Mouse (Mus musculus) MEL (cell line): Measurements from ENCODE around the gene Cd300ld4. TPM values are rescaled to one million over a fixed set of nuclear protein-coding genes. Genes with fewer than 3 reads are reported as not detected.

Experiments
- DNase-seq: peaks from one replicate; pipeline ENCODE4 v3.0.0; 2011; ENCODE audit warnings: low read depth, low spot score
- H3K27ac ChIP-seq: 2 replicates; pipeline ENCODE4 v1.5.1; 2012; ENCODE audit warnings: low read depth, mild to moderate bottlenecking, control low read depth, low read length, moderate library complexity; ENCODE audit not compliant: control insufficient read depth
- H3K27me3 ChIP-seq, 2 experiments: fragments of 150-350 bp in 1 of 2; sonication (generic) in 1 of 2; 2 replicates each; pipeline ENCODE4 v1.6.1; 2012; ENCODE audit warnings: low read length in 2 of 2, mild to moderate bottlenecking in 2 of 2, improper control_type of control experiment in 1 of 2, moderate library complexity in 1 of 2; ENCODE audit not compliant: insufficient read depth in 2 of 2, control insufficient read depth in 1 of 2
- H3K36me3 ChIP-seq, 2 experiments: 2 replicates each; pipeline ENCODE4 v1.6.1; 2012 to 2014; ENCODE audit warnings: low read length in 2 of 2, improper control_type of control experiment in 1 of 2, inconsistent platforms in 1 of 2, mild to moderate bottlenecking in 1 of 2; ENCODE audit not compliant: insufficient read depth in 2 of 2, control insufficient read depth in 1 of 2
- H3K4me1 ChIP-seq, 2 experiments: fragments of 150-350 bp in 1 of 2; sonication (generic) in 1 of 2; 2 replicates each; pipeline ENCODE4 v1.6.1; 2012; ENCODE audit warnings: low read length in 2 of 2, improper control_type of control experiment in 1 of 2, mild to moderate bottlenecking in 1 of 2; ENCODE audit not compliant: insufficient read depth in 2 of 2, control insufficient read depth in 1 of 2
- H3K4me3 ChIP-seq, 2 experiments: fragments of 150-350 bp in 1 of 2; sonication (generic) in 1 of 2; 2 replicates each; pipeline ENCODE4 v1.5.1; 2012; ENCODE audit warnings: low read depth in 2 of 2, low read length in 2 of 2, mild to moderate bottlenecking in 2 of 2, moderate library complexity in 2 of 2, control low read depth in 1 of 2, improper control_type of control experiment in 1 of 2; ENCODE audit not compliant: control insufficient read depth in 1 of 2, insufficient read depth in 1 of 2
- H3K79me2 ChIP-seq: 2 replicates; pipeline ENCODE4 v1.6.1; 2012; ENCODE audit warnings: mild to moderate bottlenecking, low read length, moderate library complexity; ENCODE audit not compliant: control insufficient read depth, poor library complexity, insufficient read depth
- H3K9ac ChIP-seq: 2 replicates; pipeline ENCODE4 v1.6.1; 2012; ENCODE audit warnings: low read depth, mild to moderate bottlenecking, control low read depth, low read length, moderate library complexity; ENCODE audit not compliant: control insufficient read depth, poor library complexity, severe bottlenecking
- H3K9me3 ChIP-seq: fragments of 150-350 bp; sonication (generic); replicated peaks from 2 replicates; pipeline ENCODE4 v1.6.1; 2012; ENCODE audit warnings: mild to moderate bottlenecking, low read length, improper control_type of control experiment, moderate library complexity; ENCODE audit not compliant: insufficient read depth
- CHD1 ChIP-seq: IDR thresholded peaks from 2 replicates; pipeline ENCODE4 v1.6.1; 2012; ENCODE audit warnings: low read depth, mild to moderate bottlenecking, inconsistent platforms, low read length, improper control_type of control experiment
- CHD2 ChIP-seq: IDR thresholded peaks from 2 replicates; pipeline ENCODE4 v1.6.1; 2011; ENCODE audit warnings: low read length, improper control_type of control experiment
- CTCF ChIP-seq, 3 experiments: IDR thresholded peaks in 2 of 3; conservative IDR thresholded peaks in 1 of 3; 2 replicates each; pipeline ENCODE4 v1.5.1; 2011 to 2012; ENCODE audit warnings: low read length in 3 of 3, low read depth in 2 of 3, mild to moderate bottlenecking in 2 of 3, improper control_type of control experiment in 1 of 3, inconsistent platforms in 1 of 3, mixed read lengths in 1 of 3, moderate library complexity in 1 of 3; ENCODE audit not compliant: control insufficient read depth in 1 of 3, insufficient read depth in 1 of 3, poor library complexity in 1 of 3, severe bottlenecking in 1 of 3
- E2F4 ChIP-seq: IDR thresholded peaks from 2 replicates; pipeline ENCODE4 v1.6.1; 2011; ENCODE audit warnings: low read depth, low read length, improper control_type of control experiment, borderline replicate concordance
- ELF1 ChIP-seq: IDR thresholded peaks from 2 replicates; pipeline ENCODE4 v1.6.1; 2014; ENCODE audit warnings: low read depth, mild to moderate bottlenecking, inconsistent platforms, low read length, improper control_type of control experiment, moderate library complexity
- EP300 ChIP-seq, 2 experiments: IDR thresholded peaks; 2 replicates each; pipeline ENCODE4 v1.6.1; 2011; ENCODE audit warnings: improper control_type of control experiment in 2 of 2, low read length in 2 of 2, low read depth in 1 of 2, mild to moderate bottlenecking in 1 of 2
- GABPA ChIP-seq: IDR thresholded peaks from 2 replicates; pipeline ENCODE4 v1.6.1; 2012; ENCODE audit warnings: low read depth, mild to moderate bottlenecking, inconsistent platforms, low read length, improper control_type of control experiment, moderate library complexity
- JUND ChIP-seq: IDR thresholded peaks from 2 replicates; pipeline ENCODE4 v1.6.1; 2011; ENCODE audit warnings: low read depth, mild to moderate bottlenecking, improper control_type of control experiment, low read length
- MAFK ChIP-seq: IDR thresholded peaks from 2 replicates; pipeline ENCODE4 v1.6.1; 2011; ENCODE audit warnings: low read depth, mild to moderate bottlenecking, low read length, improper control_type of control experiment, borderline replicate concordance
- MAZ ChIP-seq: IDR thresholded peaks from 2 replicates; pipeline ENCODE4 v1.6.1; 2012; ENCODE audit warnings: low read depth, mild to moderate bottlenecking, inconsistent platforms, low read length, improper control_type of control experiment
- MEF2A ChIP-seq: IDR thresholded peaks from 2 replicates; pipeline ENCODE4 v1.6.1; 2014; ENCODE audit warnings: low read depth, mild to moderate bottlenecking, inconsistent platforms, low read length, improper control_type of control experiment; ENCODE audit not compliant: poor library complexity, insufficient replicate concordance, severe bottlenecking; ENCODE audit errors: extremely low read depth
- MXI1 ChIP-seq: IDR thresholded peaks from 2 replicates; pipeline ENCODE4 v1.6.1; 2011; ENCODE audit warnings: mild to moderate bottlenecking, low read depth, low read length, improper control_type of control experiment
- MYB ChIP-seq: IDR thresholded peaks from 2 replicates; pipeline ENCODE4 v1.6.1; 2011; ENCODE audit warnings: mild to moderate bottlenecking, low read depth, low read length, improper control_type of control experiment
- MYC ChIP-seq: IDR thresholded peaks from 2 replicates; pipeline ENCODE4 v1.6.1; 2011; ENCODE audit warnings: low read depth, mild to moderate bottlenecking, low read length, improper control_type of control experiment, moderate library complexity
- NRF1 ChIP-seq: IDR thresholded peaks from 2 replicates; pipeline ENCODE4 v1.6.1; 2014; ENCODE audit warnings: low read depth, mild to moderate bottlenecking, inconsistent platforms, low read length, improper control_type of control experiment, moderate library complexity; ENCODE audit not compliant: poor library complexity, insufficient read depth, severe bottlenecking
- RAD21 ChIP-seq: IDR thresholded peaks from 2 replicates; pipeline ENCODE4 v1.6.1; 2011; ENCODE audit warnings: mild to moderate bottlenecking, low read depth, low read length, improper control_type of control experiment
- RCOR1 ChIP-seq: IDR thresholded peaks from 2 replicates; pipeline ENCODE4 v1.6.1; 2012; ENCODE audit warnings: low read depth, mild to moderate bottlenecking, inconsistent platforms, low read length, improper control_type of control experiment
- SIN3A ChIP-seq: IDR thresholded peaks from 2 replicates; pipeline ENCODE4 v1.6.1; 2012; ENCODE audit warnings: low read length, improper control_type of control experiment, inconsistent platforms
- SMC3 ChIP-seq: IDR thresholded peaks from 2 replicates; pipeline ENCODE4 v1.6.1; 2011; ENCODE audit warnings: low read depth, low read length, improper control_type of control experiment
- TAL1 ChIP-seq: IDR thresholded peaks from 2 replicates; pipeline ENCODE4 v1.6.1; 2012; ENCODE audit warnings: mild to moderate bottlenecking, inconsistent platforms, low read length, moderate library complexity, mixed read lengths
- TCF12 ChIP-seq: IDR thresholded peaks from 2 replicates; pipeline ENCODE4 v1.6.1; 2014; ENCODE audit warnings: low read depth, mild to moderate bottlenecking, inconsistent platforms, low read length, improper control_type of control experiment, moderate library complexity
- USF2 ChIP-seq, 2 experiments: IDR thresholded peaks; 2 replicates each; pipeline ENCODE4 v1.6.1; 2011 to 2012; ENCODE audit warnings: improper control_type of control experiment in 2 of 2, low read length in 2 of 2, borderline replicate concordance in 1 of 2, inconsistent platforms in 1 of 2, low read depth in 1 of 2, mild to moderate bottlenecking in 1 of 2; ENCODE audit not compliant: insufficient read depth in 1 of 2
- ZC3H11A ChIP-seq: IDR thresholded peaks from 2 replicates; pipeline ENCODE4 v1.6.1; 2012; ENCODE audit warnings: low read depth, mild to moderate bottlenecking, inconsistent platforms, low read length, improper control_type of control experiment
- ZKSCAN1 ChIP-seq: IDR thresholded peaks from 2 replicates; pipeline ENCODE4 v1.6.1; 2012; ENCODE audit warnings: low read depth, mild to moderate bottlenecking, inconsistent platforms, low read length, improper control_type of control experiment, moderate library complexity
- ZMIZ1 ChIP-seq: IDR thresholded peaks from 2 replicates; pipeline ENCODE4 v1.6.1; 2012; ENCODE audit warnings: low read depth, mild to moderate bottlenecking, inconsistent platforms, low read length, improper control_type of control experiment, moderate library complexity
- ZNF384 ChIP-seq: IDR thresholded peaks from 2 replicates; pipeline ENCODE4 v1.6.1; 2012; ENCODE audit warnings: low read depth, mild to moderate bottlenecking, inconsistent platforms, low read length, improper control_type of control experiment
- polyA plus RNA-seq, 2 experiments: library from polyadenylated mRNA; stranded (reverse) in 1 of 2; unstranded in 1 of 2; fragments of >175 nt in 1 of 2; fragments of >200 nt in 1 of 2; gene quantifications; 2 replicates each; pipeline versions ENCODE4 v1.2.1 to v1.2.4; 2012; ENCODE audit warnings: low replicate concordance in 2 of 2, low read depth in 1 of 2; ENCODE audit not compliant: insufficient read length in 2 of 2, insufficient read depth in 1 of 2, missing spikeins in 1 of 2
- total RNA-seq: library from RNA; depleted of rRNA; stranded (reverse); fragments of 300-350 nt; gene quantifications from 2 replicates; pipeline ENCODE4 v1.2.3, GENCODE M21; 2012

The Cd300ld4 gene
- total and polyA plus RNA-seq, 3 experiments = not detected

DNA sequence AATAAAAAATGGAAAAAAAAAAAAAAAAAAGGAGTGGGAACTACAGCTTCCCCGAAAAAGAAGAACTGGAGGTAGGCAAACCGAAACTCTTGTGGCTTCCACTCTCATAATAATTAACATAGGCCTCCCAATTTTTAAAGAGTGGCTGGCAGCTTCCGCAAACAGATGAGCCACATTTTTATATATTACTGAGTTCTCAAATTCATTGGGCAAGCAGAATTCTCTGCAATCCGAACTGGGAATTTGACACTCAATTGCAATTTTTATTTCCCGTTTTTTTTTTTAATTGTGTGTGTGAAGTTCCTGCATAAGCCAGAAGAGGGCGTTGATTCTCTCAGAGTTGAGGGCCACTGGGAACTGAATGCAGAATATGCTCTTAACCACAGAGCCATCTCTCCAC is 40.0 kb upstream of the Cd300ld4 start (continued):
- TF ChIP-seq MAZ (no peak), CTCF (IDR thresholded peaks at IDR 0.05 in 2 of 3, conservative IDR thresholded peaks at IDR 0.05 in 1 of 3; ENCODE audit: control insufficient read depth in 1 of 3, insufficient read depth in 1 of 3, low read depth in 2 of 3, low read length in 3 of 3, poor library complexity in 1 of 3, severe bottlenecking in 1 of 3) (peak in 2 of 3 experiments; percentile 19 to 44; a peak in 3 of 6 replicates)

DNA sequence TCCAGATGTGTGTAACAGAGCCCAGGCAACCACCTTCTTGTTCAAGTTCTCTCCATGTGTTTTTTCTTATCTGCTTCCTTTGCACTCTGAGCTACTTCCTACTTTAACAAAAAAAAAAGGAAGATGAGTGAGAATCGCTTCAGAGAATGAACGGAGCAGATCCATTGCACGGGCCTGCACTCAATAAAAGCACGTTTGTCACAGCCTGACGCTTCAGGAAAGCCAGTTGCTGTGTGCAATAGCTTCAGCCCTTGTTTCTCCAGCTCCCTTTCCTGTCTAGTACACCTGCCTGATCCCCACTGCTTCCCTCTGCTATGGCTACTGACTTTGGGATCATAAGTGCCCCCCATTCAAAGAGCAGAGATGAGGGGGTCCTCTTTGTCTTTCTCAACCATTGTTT is 35.3 kb upstream of the Cd300ld4 start, which contains the start of gene Cd300e:
Gene Cd300e (minus strand): TSS at position 101 of the 400 bp plus-strand sequence.
- Histone ChIP-seq H3K9ac (no peak within 1 kb of the TSS), H3K36me3 (no peaks in the 10 kb centered on the region), H3K27me3 (peaks cover 0 to 8% of the 10 kb centered on the region in 2 experiments; a peak in 2 of 4 replicates), H3K9me3 (no peaks in the 10 kb centered on the region), H3K27ac (no peak within 1 kb of the TSS), H3K4me3 (no peak within 1 kb of the TSS), H3K79me2 (no peaks in the 10 kb centered on the region), H3K4me1 (no peaks in the 10 kb centered on the region)
- TF ChIP-seq RCOR1 = no peak
- no peak for TF ChIP-seq GABPA
- TF ChIP-seq ZKSCAN1 = no peak
- TF ChIP-seq TAL1 = no peak
- TF ChIP-seq TCF12 = no peak
- no peak for TF ChIP-seq CHD2
- TF ChIP-seq ELF1 = no peak
- no peak for TF ChIP-seq ZC3H11A
- TF ChIP-seq ZNF384 = no peak
- no peak for TF ChIP-seq MXI1
- no peak for TF ChIP-seq ZMIZ1
- TF ChIP-seq MYC = no peak
- TF ChIP-seq JUND = no peak
- TF ChIP-seq USF2 (IDR thresholded peaks at IDR 0.05; ENCODE audit: borderline replicate concordance in 1 of 2, insufficient read depth in 1 of 2, low read depth in 1 of 2, low read length in 2 of 2) = no peak
- no peak for TF ChIP-seq MYB
- no peak for DNase-seq

DNA sequence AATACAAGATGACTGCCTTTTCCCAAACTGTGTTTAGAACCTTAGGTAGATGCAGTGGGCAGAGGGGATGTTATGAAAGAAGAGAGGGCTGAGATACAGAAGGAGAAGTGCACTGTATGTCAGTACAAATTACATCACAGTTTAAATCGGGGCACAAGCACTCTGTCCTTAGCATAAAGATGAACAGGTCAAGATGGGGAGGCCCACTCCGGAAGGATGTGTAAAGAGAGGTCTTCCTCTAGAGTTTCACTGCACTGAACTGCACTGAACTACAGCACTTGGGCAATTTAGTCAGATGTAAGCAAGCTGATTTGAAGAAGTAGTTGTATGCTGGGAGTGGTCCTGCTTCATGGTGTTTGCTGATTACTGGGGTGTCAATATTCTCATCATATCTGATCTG is 33.0 kb upstream of the Cd300ld4 start:
- no peak for DNase-seq
- no peak overlapping the region for H3K9ac ChIP-seq
- H3K4me3 ChIP-seq = no peak overlapping the region
- H3K27me3 ChIP-seq = peaks cover 0 to 4% of the 10 kb centered on the region in 2 experiments; a peak in 1 of 4 replicates
- TF ChIP-seq RAD21 (no peak), ZMIZ1 (no peak), SMC3 (no peak), SIN3A (no peak), MAFK (no peak), E2F4 (no peak), TAL1 (no peak), EP300 (IDR thresholded peaks at IDR 0.05; ENCODE audit: low read depth in 1 of 2, low read length in 2 of 2) (no peak), MYC (no peak), ELF1 (no peak), MXI1 (no peak), CHD1 (no peak), ZC3H11A (no peak), MEF2A (no peak), NRF1 (no peak), TCF12 (no peak)
- H3K27ac ChIP-seq = no peak overlapping the region
- no peaks in the 10 kb centered on the region for H3K79me2 ChIP-seq
- H3K9me3 ChIP-seq = no peaks in the 10 kb centered on the region
- H3K4me1 ChIP-seq = no peaks in the 10 kb centered on the region
- no peaks in the 10 kb centered on the region for H3K36me3 ChIP-seq
